Mouse (Mus musculus) bone marrow macrophage, adult 2 months (primary cell): Measurements from ENCODE around the gene Fgfr1op.

Experiments
- CTCF ChIP-seq: IDR thresholded peaks from 2 replicates; pipeline ENCODE4 v1.5.1; 2012; ENCODE audit warnings: low read depth, mild to moderate bottlenecking, low read length, moderate library complexity
- POLR2A ChIP-seq: IDR thresholded peaks from 2 replicates; pipeline ENCODE4 v1.6.1; 2012; ENCODE audit warnings: mild to moderate bottlenecking, low read depth, low read length, borderline replicate concordance

DNA sequence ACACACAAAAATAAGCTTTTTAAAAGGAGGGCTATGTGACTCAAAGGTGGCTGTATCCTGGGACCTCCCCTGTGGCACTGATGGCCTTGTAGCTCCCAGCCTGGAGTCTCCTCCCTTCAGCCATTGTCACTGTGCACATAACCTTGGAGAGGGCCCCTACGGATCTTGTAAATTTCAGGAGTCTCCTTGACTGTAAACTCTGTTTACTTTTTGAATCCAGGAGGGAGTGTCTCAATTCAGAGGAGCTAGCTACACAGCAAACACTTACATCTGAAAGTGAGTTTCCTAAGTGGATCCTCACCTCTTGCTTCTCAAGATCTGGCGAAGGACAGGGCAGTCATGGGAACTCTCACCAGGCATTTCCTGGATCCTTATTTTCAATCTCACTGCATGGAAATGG, 78.8 kb downstream of the Fgfr1op start:
- TF ChIP-seq POLR2A, result no peak
- TF ChIP-seq CTCF, result no peak
